Mouse (Mus musculus) CH12.LX (cell line): Measurements from ENCODE around the gene Olfr616. TPM values are rescaled to one million over a fixed set of nuclear protein-coding genes. Genes with fewer than 3 reads are reported as not detected.
"Not testable (repeated sequence)": the region's sequence is repeated elsewhere in the genome, so short reads cannot be mapped to it uniquely, and the experiment has no call there.

Experiments used
- DNase-seq: peaks from one replicate; pipeline ENCODE4 v3.0.0-alpha.2; 2013; ENCODE audit errors: extremely low read depth
- H3K27ac ChIP-seq: 2 replicates; pipeline ENCODE4 v1.5.1; 2012; ENCODE audit warnings: low read depth, mild to moderate bottlenecking, control low read depth, moderate library complexity; ENCODE audit not compliant: insufficient read depth
- H3K27me3 ChIP-seq: replicated peaks from 2 replicates; pipeline ENCODE3; 2012; ENCODE audit warnings: inconsistent platforms
- H3K36me3 ChIP-seq, 2 experiments: replicated peaks in 1 of 2; 2 replicates each; pipeline versions ENCODE3 to v1.6.1; 2012; ENCODE audit warnings: inconsistent platforms in 1 of 2, low read length in 1 of 2, mild to moderate bottlenecking in 1 of 2, mixed read lengths in 1 of 2, moderate library complexity in 1 of 2; ENCODE audit not compliant: control insufficient read depth in 1 of 2, insufficient read depth in 1 of 2
- H3K4me1 ChIP-seq, 2 experiments: 2 replicates each; pipeline ENCODE4 v1.6.1; 2012; ENCODE audit warnings: inconsistent platforms in 1 of 2, moderate library complexity in 1 of 2; ENCODE audit not compliant: insufficient read depth in 2 of 2, control insufficient read depth in 1 of 2
- H3K4me2 ChIP-seq: 2 replicates; pipeline ENCODE4 v1.6.1; 2012; ENCODE audit warnings: low read depth, mild to moderate bottlenecking, control low read depth; ENCODE audit not compliant: poor library complexity, insufficient read depth, severe bottlenecking
- H3K4me3 ChIP-seq, 3 experiments: fragments of 150-350 bp in 1 of 3; sonication (generic) in 1 of 3; replicated peaks in 1 of 3; 2 replicates each; pipeline versions ENCODE3 to v1.5.1; 2011 to 2012; ENCODE audit warnings: low read depth in 2 of 3, low read length in 2 of 3, mild to moderate bottlenecking in 2 of 3, moderate library complexity in 2 of 3, control low read depth in 1 of 3, improper control_type of control experiment in 1 of 3, inconsistent platforms in 1 of 3, mixed read lengths in 1 of 3; ENCODE audit not compliant: poor library complexity in 1 of 3
- H3K79me2 ChIP-seq: replicated peaks from 2 replicates; pipeline ENCODE4 v1.6.1; 2012; ENCODE audit warnings: mild to moderate bottlenecking, moderate library complexity; ENCODE audit not compliant: control insufficient read depth, poor library complexity, insufficient read depth, severe bottlenecking; ENCODE audit errors: extremely low read depth
- H3K9ac ChIP-seq: 2 replicates; pipeline ENCODE4 v1.6.1; 2012; ENCODE audit warnings: low read depth, mild to moderate bottlenecking, control low read depth, moderate library complexity; ENCODE audit not compliant: insufficient read depth
- H3K9me3 ChIP-seq: replicated peaks from 2 replicates; pipeline ENCODE3; 2012; ENCODE audit warnings: low read length, inconsistent platforms, mixed read lengths
- BHLHE40 ChIP-seq: IDR thresholded peaks from 2 replicates; pipeline ENCODE4 v1.6.1; 2011; ENCODE audit warnings: mild to moderate bottlenecking, low read depth, low read length, improper control_type of control experiment
- CHD1 ChIP-seq: IDR thresholded peaks from 2 replicates; pipeline ENCODE4 v1.6.1; 2012; ENCODE audit warnings: low read depth, low read length, improper control_type of control experiment, inconsistent platforms
- CHD2 ChIP-seq: IDR thresholded peaks from 2 replicates; pipeline ENCODE4 v1.6.1; 2011; ENCODE audit warnings: low read length, improper control_type of control experiment
- E2F4 ChIP-seq: IDR thresholded peaks from 2 replicates; pipeline ENCODE4 v1.6.1; 2011; ENCODE audit warnings: low read depth, low read length, improper control_type of control experiment; ENCODE audit not compliant: insufficient replicate concordance
- ELF1 ChIP-seq: IDR thresholded peaks from 2 replicates; pipeline ENCODE4 v1.6.1; 2014; ENCODE audit warnings: low read depth, mild to moderate bottlenecking, inconsistent platforms, low read length, improper control_type of control experiment
- ETS1 ChIP-seq: conservative IDR thresholded peaks from 2 replicates; pipeline ENCODE4 v1.6.1; 2012; ENCODE audit warnings: low read depth, mild to moderate bottlenecking, inconsistent platforms, low read length, improper control_type of control experiment, moderate library complexity
- IRF4 ChIP-seq: IDR thresholded peaks from 2 replicates; pipeline ENCODE4 v1.6.1; 2014; ENCODE audit warnings: low read depth, mild to moderate bottlenecking, inconsistent platforms, low read length, improper control_type of control experiment
- JUN ChIP-seq: IDR thresholded peaks from 2 replicates; pipeline ENCODE4 v1.6.1; 2011; ENCODE audit warnings: low read depth, mild to moderate bottlenecking, low read length, improper control_type of control experiment, moderate library complexity; ENCODE audit not compliant: insufficient read depth
- KAT2A ChIP-seq: IDR thresholded peaks from 2 replicates; pipeline ENCODE4 v1.6.1; 2012; ENCODE audit warnings: low read length, improper control_type of control experiment, inconsistent platforms; ENCODE audit not compliant: insufficient replicate concordance
- MAX ChIP-seq: IDR thresholded peaks from 2 replicates; pipeline ENCODE4 v1.6.1; 2011; ENCODE audit warnings: low read length, improper control_type of control experiment
- MAZ ChIP-seq: IDR thresholded peaks from 2 replicates; pipeline ENCODE4 v1.6.1; 2012; ENCODE audit warnings: low read depth, mild to moderate bottlenecking, inconsistent platforms, low read length, improper control_type of control experiment, moderate library complexity
- MEF2A ChIP-seq: IDR thresholded peaks from 2 replicates; pipeline ENCODE4 v1.6.1; 2014; ENCODE audit warnings: low read depth, mild to moderate bottlenecking, inconsistent platforms, low read length, improper control_type of control experiment, borderline replicate concordance
- MXI1 ChIP-seq: IDR thresholded peaks from 2 replicates; pipeline ENCODE4 v1.6.1; 2011; ENCODE audit warnings: mild to moderate bottlenecking, low read depth, low read length, improper control_type of control experiment
- MYC ChIP-seq: IDR thresholded peaks from 2 replicates; pipeline ENCODE4 v1.6.1; 2011; ENCODE audit warnings: low read depth, mild to moderate bottlenecking, improper control_type of control experiment, low read length
- NRF1 ChIP-seq: IDR thresholded peaks from 2 replicates; pipeline ENCODE4 v1.6.1; 2014; ENCODE audit warnings: low read depth, mild to moderate bottlenecking, inconsistent platforms, low read length, improper control_type of control experiment, moderate library complexity
- POLR2A ChIP-seq: IDR thresholded peaks from 2 replicates; pipeline ENCODE4 v1.6.1; 2011; ENCODE audit warnings: low read depth, mild to moderate bottlenecking, improper control_type of control experiment, low read length
- RAD21 ChIP-seq: IDR thresholded peaks from 2 replicates; pipeline ENCODE4 v1.6.1; 2011; ENCODE audit warnings: low read depth, mild to moderate bottlenecking, low read length, improper control_type of control experiment, moderate library complexity
- SIN3A ChIP-seq: IDR thresholded peaks from 2 replicates; pipeline ENCODE4 v1.6.1; 2012; ENCODE audit warnings: low read length, improper control_type of control experiment, inconsistent platforms
- SMC3 ChIP-seq: IDR thresholded peaks from 2 replicates; pipeline ENCODE4 v1.6.1; 2011; ENCODE audit warnings: low read depth, low read length, improper control_type of control experiment
- TBP ChIP-seq: conservative IDR thresholded peaks from 2 replicates; pipeline ENCODE4 v1.6.1; 2011; ENCODE audit warnings: low read depth, low read length, improper control_type of control experiment
- UBTF ChIP-seq: IDR thresholded peaks from 2 replicates; pipeline ENCODE4 v1.6.1; 2012; ENCODE audit warnings: low read depth, mild to moderate bottlenecking, inconsistent platforms, low read length, improper control_type of control experiment, moderate library complexity
- USF1 ChIP-seq: IDR thresholded peaks from 2 replicates; pipeline ENCODE4 v1.6.1; 2014; ENCODE audit warnings: low read depth, mild to moderate bottlenecking, inconsistent platforms, low read length, improper control_type of control experiment
- USF2 ChIP-seq: conservative IDR thresholded peaks from 2 replicates; pipeline ENCODE4 v1.6.1; 2011; ENCODE audit warnings: low read depth, low read length, improper control_type of control experiment
- ZC3H11A ChIP-seq: IDR thresholded peaks from 2 replicates; pipeline ENCODE4 v1.6.1; 2012; ENCODE audit warnings: low read depth, mild to moderate bottlenecking, inconsistent platforms, low read length, improper control_type of control experiment
- dilution Hi-C: fragments of 300-500 bp; cut with MboI; formaldehyde crosslinking; loops from 2 replicates; pipeline ENCODE4 v1.14.3; 2020; ENCODE audit warnings: low sequenced_read_pairs; ENCODE audit not compliant: extremely low pct_unique_long_range_greater_than_20kb, extremely low pct_ligation_motif_present
- in situ Hi-C: fragments of 300-500 bp; cut with MboI; formaldehyde crosslinking; loops from 3 replicates; pipeline ENCODE4 v1.14.3; 2019; ENCODE audit warnings: low sequenced_read_pairs, low pct_ligation_motif_present, low pct_unique_long_range_greater_than_20kb, mixed read lengths
- polyA plus RNA-seq: library from polyadenylated mRNA; unstranded; fragments of >175 nt; gene quantifications from 2 replicates; pipeline ENCODE4 v1.2.1, GENCODE M21; 2012; ENCODE audit warnings: low read depth; ENCODE audit not compliant: insufficient read length
- total RNA-seq, 2 experiments: library from RNA; depleted of rRNA; stranded (reverse); fragments of 300-350 nt in 1 of 2; fragments of >200 nt in 1 of 2; gene quantifications; 2 replicates each; pipeline ENCODE4 v1.2.3; 2012 to 2014

The Olfr616 gene
- total and polyA plus RNA-seq, 3 experiments, result not detected

GRCm38 (mm10) chr7:103555779-103556178 lies 13.2 kb downstream of the Olfr616 start, which contains the start of gene Olfr615:
TSS of gene Olfr615 (plus strand) at chr7:103556079.
- Histone ChIP-seq H3K79me2 (no peaks in the 10 kb centered on the region), H3K27ac (no peak within 1 kb of the TSS), H3K4me3 (no peak within 1 kb of the TSS), H3K4me2 (no peak within 1 kb of the TSS), H3K9me3 (no peaks in the 10 kb centered on the region), H3K4me1 (no peaks in the 10 kb centered on the region), H3K9ac (no peak within 1 kb of the TSS), H3K36me3 (no peaks in the 10 kb centered on the region), H3K27me3 (no peaks in the 10 kb centered on the region)
- in situ Hi-C loops, result no loop called here
- TF ChIP-seq UBTF (no peak), ETS1 (no peak), KAT2A (no peak), ZC3H11A (no peak), MAZ (no peak), TBP (no peak), SIN3A (no peak), POLR2A (no peak), SMC3 (no peak), MYC (no peak), USF1 (no peak)
- dilution Hi-C loops, result no loop called here
- DNase-seq, result no peak

GRCm38 (mm10) chr7:103547774-103548173 lies 21.2 kb downstream of the Olfr616 start, which contains the start of gene Olfr613:
TSS of gene Olfr613 (plus strand) at chr7:103548074.
- Histone ChIP-seq H3K4me2 (no peak within 1 kb of the TSS), H3K9me3 (no peaks in the 10 kb centered on the region), H3K27me3 (no peaks in the 10 kb centered on the region), H3K36me3 (no peaks in the 10 kb centered on the region), H3K4me3 (no peak within 1 kb of the TSS), H3K9ac (no peak within 1 kb of the TSS), H3K4me1 (no peaks in the 10 kb centered on the region), H3K79me2 (no peaks in the 10 kb centered on the region), H3K27ac (no peak within 1 kb of the TSS)
- no peak for TF ChIP-seq UBTF
- no peak for TF ChIP-seq E2F4
- TF ChIP-seq IRF4, result no peak
- TF ChIP-seq MXI1, result no peak
- TF ChIP-seq NRF1, result no peak
- TF ChIP-seq POLR2A, result no peak
- no peak for TF ChIP-seq MEF2A
- no peak for TF ChIP-seq RAD21
- TF ChIP-seq ELF1, result no peak
- TF ChIP-seq CHD1, result no peak
- TF ChIP-seq JUN, result no peak
- no peak for TF ChIP-seq USF2
- TF ChIP-seq MAX, result no peak
- no peak for TF ChIP-seq ETS1
- no peak for TF ChIP-seq CHD2
- no peak for TF ChIP-seq SMC3
- TF ChIP-seq BHLHE40, result no peak
- TF ChIP-seq MYC, result no peak
- no peak for DNase-seq
- in situ Hi-C loops (no loop called here), dilution Hi-C loops (no loop called here)

- H3K4me2 ChIP-seq, H3K79me2 ChIP-seq, dilution Hi-C loops, H3K9me3 ChIP-seq, in situ Hi-C loops, H3K27ac ChIP-seq, H3K36me3 ChIP-seq, H3K4me3 ChIP-seq, H3K4me1 ChIP-seq, H3K27me3 ChIP-seq, DNase-seq, H3K9ac ChIP-seq: not testable (repeated sequence)
Measured at GRCm38 (mm10) chr7:103542617-103543016, 26.3 kb downstream of the Olfr616 start, which contains the start of gene Olfr612. TSS of gene Olfr612 (minus strand) at chr7:103542717.
